Mouse (Mus musculus): Measurements from ENCODE around the gene Olfr547. TPM values are rescaled to one million over a fixed set of nuclear protein-coding genes. Genes with fewer than 3 reads are reported as not detected.

The Olfr547 gene
- total RNA-seq, 1 experiment from 2014 or later = not detected

GRCm38 (mm10) chr7:102566219-102566618, 31.7 kb downstream of the Olfr547 start:
- no peak for DNase-seq

GRCm38 (mm10) chr7:102571142-102571541, 36.6 kb downstream of the Olfr547 start, which contains the start of gene Olfr550:
Gene Olfr550 (plus strand): TSS chr7:102571442.
- no peak for DNase-seq

DNA sequence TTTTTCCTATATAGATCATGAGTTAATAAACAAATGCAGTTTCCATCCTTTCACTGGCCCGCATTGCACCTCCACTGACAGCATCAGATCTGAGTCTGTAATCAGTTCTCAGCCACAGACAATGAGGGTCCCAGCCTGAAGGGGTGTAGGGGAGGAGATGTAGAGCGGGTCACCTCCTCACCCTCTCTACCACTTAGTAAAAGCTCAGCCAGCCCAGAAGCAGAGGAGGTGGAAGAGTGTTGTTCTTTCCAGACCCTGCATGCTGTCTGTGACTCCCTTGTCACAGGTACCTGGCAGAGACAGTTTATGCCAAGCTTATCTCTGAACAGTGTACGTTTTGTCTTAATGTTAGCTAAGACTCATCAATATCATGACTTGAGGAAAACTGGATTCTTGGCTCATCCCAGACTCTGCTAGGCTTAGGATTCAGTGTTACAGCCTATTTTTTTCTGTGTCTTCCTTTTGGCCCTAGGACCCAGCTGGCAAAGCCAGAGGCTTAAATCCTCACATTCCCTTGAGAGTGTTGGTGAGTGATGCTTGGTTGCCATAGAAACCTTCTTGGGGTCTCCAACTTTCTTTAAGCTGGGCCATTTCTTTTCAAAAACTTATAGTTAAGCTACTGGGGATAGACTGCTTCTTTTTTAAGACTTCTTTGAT, 38.8 kb downstream of the Olfr547 start:
- no peak for DNase-seq

DNA sequence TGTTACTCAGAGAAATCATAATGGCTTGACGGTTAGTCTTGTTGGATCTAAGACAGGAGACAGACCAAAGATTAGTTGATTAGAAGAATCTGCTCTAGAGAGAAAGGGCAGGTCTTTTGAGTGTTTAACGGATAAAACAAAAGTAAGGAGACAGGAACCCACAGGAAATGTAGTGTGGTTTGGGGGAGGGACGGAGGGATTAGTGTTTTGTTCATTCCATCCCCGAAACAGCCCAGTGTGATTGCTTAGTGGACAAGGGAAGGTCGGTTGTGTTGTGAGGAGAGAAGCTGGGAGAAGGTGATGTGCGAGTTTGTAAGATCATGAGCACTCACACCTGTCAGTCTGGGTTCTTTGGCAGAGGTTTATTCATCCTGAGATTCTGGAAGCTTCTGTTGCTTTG, 41.4 kb downstream of the Olfr547 start:
- DNase-seq = no peak

Other genes starting within 250 kb of the Olfr547 start
- 28.2 and 36.0 TPM in 2 replicates for gene Rrm1, start 93.1 kb upstream of the Olfr547 start, total RNA-seq (2021)
- gene Olfr543, start 53.1 kb upstream of the Olfr547 start, total RNA-seq (2021) = not detected in 2 replicates
- not detected in 2 replicates for gene Olfr544, start 46.4 kb upstream of the Olfr547 start, total RNA-seq (2021)
- not detected in 2 replicates for gene Olfr545, start 35.2 kb upstream of the Olfr547 start, total RNA-seq (2021)
- not detected in 2 replicates for gene Olfr548-ps1, start 6.1 kb downstream of the Olfr547 start, total RNA-seq (2021)
- gene Olfr549, start 15.1 kb downstream of the Olfr547 start, total RNA-seq (2021) = not detected in 2 replicates
- 11.6 and 17.7 TPM in 2 replicates for gene Trim21, start 30.7 kb downstream of the Olfr547 start, total RNA-seq (2021)
- not detected in 2 replicates for gene Olfr550, start 36.7 kb downstream of the Olfr547 start, total RNA-seq (2021)
- gene Olfr551, start 57.1 kb downstream of the Olfr547 start, total RNA-seq (2021) = not detected in 2 replicates
- gene Olfr552, start 63.0 kb downstream of the Olfr547 start, total RNA-seq (2021) = 0.19 TPM in 1 of 2 replicates, not detected in the other
- gene Olfr553, start 83.5 kb downstream of the Olfr547 start, total RNA-seq (2021) = not detected in 2 replicates
- not detected in 2 replicates for gene Olfr554, start 103.7 kb downstream of the Olfr547 start, total RNA-seq (2021)
- gene Olfr555, start 124.1 kb downstream of the Olfr547 start, total RNA-seq (2021) = not detected in 2 replicates
- not detected in 2 replicates for gene Olfr556, start 130.2 kb downstream of the Olfr547 start, total RNA-seq (2021)
- 13.9 and 17.4 TPM in 2 replicates for gene Trim68, start 152.6 kb downstream of the Olfr547 start, total RNA-seq (2021)
- gene Olfr557, start 161.2 kb downstream of the Olfr547 start, total RNA-seq (2021) = not detected in 2 replicates
- 0.36 and 0.38 TPM in 2 replicates for gene Olfr558, start 167.5 kb downstream of the Olfr547 start, total RNA-seq (2021)
- not detected in 2 replicates for gene Olfr33, start 184.3 kb downstream of the Olfr547 start, total RNA-seq (2021)
- gene Olfr559, start 192.7 kb downstream of the Olfr547 start, total RNA-seq (2021) = not detected in 2 replicates
- not detected in 2 replicates for gene Olfr560, start 224.6 kb downstream of the Olfr547 start, total RNA-seq (2021)
- gene Olfr78, start 224.7 kb downstream of the Olfr547 start, total RNA-seq (2021) = 0.24 and 0.43 TPM in 2 replicates
- not detected in 2 replicates for gene Olfr561, start 236.5 kb downstream of the Olfr547 start, total RNA-seq (2021)

All from adrenal gland, postnatal 25 days (tissue).